Mouse (Mus musculus) adrenal gland, adult 2 months (tissue): ENCODE measurements around the gene Srms. TPM values are rescaled to one million over a fixed set of nuclear protein-coding genes. Genes with fewer than 3 reads are reported as not detected.
"Not testable (repeated sequence)": the region's sequence is repeated elsewhere in the genome, so short reads cannot be mapped to it uniquely, and the experiment has no call there.

Experiments used
- DNase-seq: peaks from one replicate; pipeline ENCODE4 v3.0.0; 2021
- polyA plus RNA-seq: library from polyadenylated mRNA; depleted of rRNA; stranded (reverse); fragments of >200 nt; gene quantifications from 2 replicates; pipeline ENCODE4 v1.2.3, GENCODE M21; 2012
- total RNA-seq, 2 experiments: library from RNA; stranded (reverse); gene quantifications; 2 replicates each; pipeline ENCODE4 v1.2.3; 2021

Srms gene
- total and polyA plus RNA-seq, 3 experiments = 0.66 to 1.3 (median 1.1) TPM

- DNase-seq = peak; percentile 86
Measured at GRCm38 (mm10) chr2:181219538-181220216, 6.7 kb upstream of the Srms start, which contains the start of gene Fndc11. Gene Fndc11, plus strand, starts transcription at chr2:181220013.

GRCm38 (mm10) chr2:181218881-181219485 lies 6.0 kb upstream of the Srms start:
- no peak for DNase-seq

- DNase-seq = no peak
Measured at GRCm38 (mm10) chr2:181216037-181216436, 3.1 kb upstream of the Srms start.

GRCm38 (mm10) chr2:181212389-181213020 lies 480 bp downstream of the Srms start:
- DNase-seq = peak; percentile 27

- no peak for DNase-seq
Measured at GRCm38 (mm10) chr2:181206118-181206517, 6.9 kb downstream of the Srms start.

- no peak for DNase-seq
Measured at GRCm38 (mm10) chr2:181205678-181206077, 7.3 kb downstream of the Srms start.

GRCm38 (mm10) chr2:181202886-181203285 lies 10.1 kb downstream of the Srms start:
- DNase-seq = no peak

- no peak for DNase-seq
Measured at GRCm38 (mm10) chr2:181202422-181202821, 10.6 kb downstream of the Srms start, which contains the start of gene Ptk6. Gene Ptk6, minus strand, starts transcription at chr2:181202789.

GRCm38 (mm10) chr2:181201606-181202005 lies 11.4 kb downstream of the Srms start:
- DNase-seq = no peak

- DNase-seq = no peak
Measured at GRCm38 (mm10) chr2:181196628-181197300, 16.2 kb downstream of the Srms start.

- no peak for DNase-seq
Measured at GRCm38 (mm10) chr2:181193044-181193443, 19.9 kb downstream of the Srms start.

GRCm38 (mm10) chr2:181191936-181192335 lies 21.0 kb downstream of the Srms start:
- DNase-seq = no peak

- not testable (repeated sequence) for DNase-seq
Measured at GRCm38 (mm10) chr2:181191385-181191784, 21.6 kb downstream of the Srms start.

- DNase-seq = no peak
Measured at GRCm38 (mm10) chr2:181189321-181189720, 23.7 kb downstream of the Srms start.

- DNase-seq = peak; percentile 18
Measured at GRCm38 (mm10) chr2:181188681-181189080, 24.3 kb downstream of the Srms start.

- DNase-seq = peak; percentile 96
Measured at GRCm38 (mm10) chr2:181187121-181188000, 25.6 kb downstream of the Srms start, which contains the start of gene Ppdpf. Gene Ppdpf, plus strand, starts transcription at chr2:181187247.

GRCm38 (mm10) chr2:181186635-181187034 lies 26.4 kb downstream of the Srms start:
- DNase-seq = peak; percentile 90

GRCm38 (mm10) chr2:181180898-181181297 lies 32.1 kb downstream of the Srms start:
- no peak for DNase-seq

GRCm38 (mm10) chr2:181178471-181178870 lies 34.5 kb downstream of the Srms start:
- DNase-seq = no peak

GRCm38 (mm10) chr2:181178015-181178414 lies 35.0 kb downstream of the Srms start:
- no peak for DNase-seq

GRCm38 (mm10) chr2:181174646-181175045 lies 38.3 kb downstream of the Srms start:
- DNase-seq = no peak
